Mouse (Mus musculus): ENCODE data around the gene Rab19. TPM values are rescaled to one million over a fixed set of nuclear protein-coding genes. Genes with fewer than 3 reads are reported as not detected.
"Not testable (repeated sequence)": the region's sequence is repeated elsewhere in the genome, so short reads cannot be mapped to it uniquely, and the experiment has no call there.

Gene Rab19
- total RNA-seq, 2 experiments from 2014 or later, result 1.4 to 1.5 TPM

DNA sequence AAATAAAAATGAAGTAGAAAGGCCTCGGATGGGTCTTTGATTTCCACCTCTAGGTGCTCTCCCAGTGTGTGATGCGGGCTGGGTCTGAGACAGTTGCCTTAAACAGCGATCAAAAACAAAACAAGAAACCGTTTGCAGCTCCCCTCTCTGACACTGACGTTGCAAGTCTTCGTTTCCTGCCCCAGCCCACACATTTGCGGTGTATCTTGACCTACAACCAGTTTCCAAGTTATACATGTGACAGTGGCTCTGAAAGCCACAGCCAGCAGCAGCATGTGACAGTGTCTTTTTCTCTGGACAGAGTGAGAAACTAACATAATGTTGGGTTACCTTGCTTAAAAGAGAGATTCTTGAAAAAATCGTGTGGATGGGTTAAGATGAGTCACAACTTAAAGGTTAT, 1.2 kb upstream of the Rab19 start:
- no peak for DNase-seq

GRCm38 (mm10) chr6:39380276-39380675, 699 bp upstream of the Rab19 start:
- DNase-seq, result no peak

DNA sequence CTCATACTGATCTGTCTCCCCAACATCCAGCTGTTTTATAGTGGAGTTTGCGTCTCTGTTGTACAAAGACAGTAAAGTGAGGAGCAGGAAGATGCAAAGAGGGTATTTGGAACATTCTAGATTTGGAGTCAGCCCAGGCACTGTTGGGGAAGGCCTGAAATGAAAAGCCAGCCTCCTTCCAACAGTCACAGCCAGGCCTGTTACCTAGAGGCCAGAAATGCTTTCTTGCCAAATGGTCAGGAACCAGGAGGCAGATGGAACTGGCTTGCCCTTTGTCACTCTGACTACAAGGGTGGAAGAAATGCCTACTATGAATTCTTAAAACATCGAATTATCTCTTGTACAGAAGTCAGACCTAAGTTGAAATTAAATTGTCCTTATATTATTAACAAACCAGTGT, 9.0 kb downstream of the Rab19 start:
- DNase-seq, result no peak

GRCm38 (mm10) chr6:39395471-39395870, 14.5 kb downstream of the Rab19 start:
- no peak for DNase-seq

DNA sequence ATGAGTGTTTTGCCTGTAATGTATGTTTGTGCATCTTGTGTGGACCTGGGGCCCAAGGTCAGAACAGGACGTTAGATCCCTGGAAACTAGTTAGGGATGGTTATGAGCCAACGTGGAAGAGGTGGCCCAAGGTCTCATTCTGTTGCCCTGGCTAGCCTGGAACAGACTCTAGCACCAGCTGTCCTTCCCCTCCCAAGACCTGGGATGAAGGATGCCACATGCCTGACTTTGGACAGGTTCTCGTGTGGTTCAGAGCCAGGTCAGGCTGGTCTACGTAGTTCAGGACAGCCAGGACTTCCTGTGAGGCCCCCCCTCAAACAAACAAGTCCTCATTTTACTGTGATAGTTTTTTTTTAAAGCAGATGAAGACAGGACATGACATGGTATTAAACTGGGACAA, 14.9 kb downstream of the Rab19 start:
- DNase-seq, result no peak

- DNase-seq, result no peak
Observed at GRCm38 (mm10) chr6:39397046-39397445, 16.1 kb downstream of the Rab19 start.

DNA sequence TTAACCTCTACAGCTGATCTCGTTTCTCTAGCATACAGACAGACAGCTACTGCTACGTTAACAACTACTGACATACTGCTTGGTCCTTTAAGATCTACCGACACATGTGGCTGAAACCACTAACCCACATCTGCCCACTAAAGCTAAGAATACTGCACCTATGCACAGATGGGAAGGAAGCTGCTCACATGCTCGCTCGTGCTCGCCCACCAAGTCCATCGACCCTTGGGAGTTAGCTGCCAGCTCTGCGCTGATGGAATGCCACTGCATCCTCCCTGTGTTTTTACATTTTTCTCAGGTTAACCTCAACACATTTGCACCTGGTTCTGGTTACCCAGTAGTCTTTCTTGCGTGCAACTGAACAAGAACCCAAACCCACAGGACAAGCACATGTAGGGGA, 17.4 kb downstream of the Rab19 start:
- no peak for DNase-seq

DNA sequence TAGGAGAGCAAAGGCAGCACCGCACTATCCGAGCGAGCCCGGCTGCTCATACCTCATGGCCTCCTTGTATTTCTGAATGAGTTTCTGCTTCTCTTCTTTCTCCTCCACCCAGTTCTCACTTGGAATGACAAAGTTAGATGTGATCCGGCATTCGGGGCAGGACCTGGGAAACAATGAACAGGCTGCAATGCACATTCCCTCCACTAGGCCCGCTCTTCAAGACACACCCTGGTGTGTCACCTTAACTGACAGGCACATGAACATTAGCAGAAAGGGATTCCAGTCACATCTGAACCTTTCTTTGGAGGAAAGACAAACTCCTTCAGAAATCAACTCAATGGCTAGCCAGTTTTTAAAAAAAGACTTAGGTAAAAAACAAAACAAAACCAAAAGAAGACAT, 19.4 kb downstream of the Rab19 start:
- peak; percentile 35 for DNase-seq

GRCm38 (mm10) chr6:39403136-39403535, 22.2 kb downstream of the Rab19 start:
- DNase-seq, result no peak

DNA sequence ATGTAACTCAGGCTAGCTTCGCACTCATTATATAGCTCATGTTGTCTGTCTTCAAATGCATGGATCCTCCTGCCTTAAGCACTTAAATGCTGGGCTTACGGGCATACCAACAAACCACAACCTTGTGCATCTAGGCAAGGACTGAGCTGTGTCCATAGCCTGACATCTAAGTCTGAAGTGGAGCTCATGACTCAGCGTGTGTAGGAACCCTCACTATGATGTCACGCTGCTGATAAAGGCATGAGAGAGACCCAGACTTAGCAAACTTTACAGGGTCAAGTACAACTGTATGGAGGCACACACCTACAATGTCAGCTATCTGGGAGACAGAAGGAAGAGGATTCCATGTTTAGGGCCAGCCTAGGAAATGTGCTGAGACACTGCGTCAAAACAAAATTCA, 25.5 kb downstream of the Rab19 start:
- no peak for DNase-seq

GRCm38 (mm10) chr6:39414106-39414505, 33.1 kb downstream of the Rab19 start:
- DNase-seq, result no peak

GRCm38 (mm10) chr6:39415762-39416161, 34.8 kb downstream of the Rab19 start:
- peak; percentile 81 for DNase-seq

DNA sequence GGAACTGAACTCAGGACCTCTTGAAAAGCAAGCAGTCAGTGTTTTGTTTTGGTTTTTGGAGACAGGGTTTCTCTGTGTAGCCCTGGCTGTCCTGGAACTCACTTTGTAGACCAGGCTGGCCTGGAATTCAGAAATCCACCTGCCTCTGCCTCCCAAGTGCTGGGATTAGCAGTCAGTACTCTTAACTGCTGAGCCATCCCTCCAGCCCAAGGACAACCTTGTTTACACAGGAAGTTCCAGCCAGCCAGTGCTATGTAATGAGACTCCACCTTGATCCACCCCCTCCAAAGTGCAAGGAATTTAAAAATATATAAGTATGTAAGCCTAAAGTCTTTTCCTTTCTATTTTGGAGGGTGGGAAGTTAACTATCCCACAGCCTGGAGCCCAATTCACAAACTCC, 35.7 kb downstream of the Rab19 start:
- DNase-seq, result not testable (repeated sequence)

- DNase-seq, result no peak
Observed at GRCm38 (mm10) chr6:39419386-39419850, 38.4 kb downstream of the Rab19 start.

GRCm38 (mm10) chr6:39419851-39420721, 39.1 kb downstream of the Rab19 start, which contains the start of gene Mkrn1:
Gene Mkrn1 (minus strand): TSS chr6:39420462.
- peak; percentile 81 for DNase-seq

GRCm38 (mm10) chr6:39420867-39421266, 39.9 kb downstream of the Rab19 start:
- DNase-seq, result no peak

- no peak for DNase-seq
Observed at GRCm38 (mm10) chr6:39423130-39423551, 42.2 kb downstream of the Rab19 start.

DNA sequence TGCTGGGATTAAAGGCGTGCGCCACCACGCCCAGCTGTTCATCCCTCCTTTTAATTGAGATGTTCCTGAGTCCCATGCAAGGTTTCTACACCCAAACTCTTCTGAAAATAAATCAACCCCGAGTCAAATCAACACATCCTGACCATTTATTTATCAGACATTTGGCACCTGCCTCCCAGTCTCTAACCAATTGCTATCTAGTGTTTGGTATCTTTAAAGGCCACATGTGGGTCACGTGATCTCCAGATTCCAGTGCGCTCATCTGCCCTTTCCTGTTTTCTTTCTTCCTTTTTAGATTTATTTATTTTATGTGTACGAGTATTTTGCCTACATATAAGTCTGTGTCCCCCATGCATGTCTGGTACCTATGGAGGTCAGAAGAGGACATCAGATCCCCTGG, 42.7 kb downstream of the Rab19 start:
- DNase-seq, result no peak

DNA sequence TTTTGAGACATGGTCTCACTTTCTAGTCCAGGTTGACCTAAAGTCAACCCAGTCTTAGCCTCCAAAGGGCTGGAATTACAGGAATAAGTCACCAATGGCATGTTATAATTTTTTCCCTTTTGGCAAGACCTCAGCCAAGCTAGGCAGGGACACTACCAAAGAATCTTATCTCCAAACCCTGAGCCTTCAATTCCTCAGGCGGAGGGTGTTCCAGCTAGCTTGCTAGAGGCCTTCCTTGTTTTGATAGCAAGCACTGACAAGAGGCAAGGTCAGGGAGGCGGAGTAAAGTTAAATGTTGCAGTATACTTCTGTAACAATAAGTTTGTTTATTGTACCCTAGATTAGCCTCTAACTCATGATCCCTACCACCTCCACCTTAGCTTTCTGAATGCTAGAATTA, 44.2 kb downstream of the Rab19 start:
- DNase-seq, result no peak

DNA sequence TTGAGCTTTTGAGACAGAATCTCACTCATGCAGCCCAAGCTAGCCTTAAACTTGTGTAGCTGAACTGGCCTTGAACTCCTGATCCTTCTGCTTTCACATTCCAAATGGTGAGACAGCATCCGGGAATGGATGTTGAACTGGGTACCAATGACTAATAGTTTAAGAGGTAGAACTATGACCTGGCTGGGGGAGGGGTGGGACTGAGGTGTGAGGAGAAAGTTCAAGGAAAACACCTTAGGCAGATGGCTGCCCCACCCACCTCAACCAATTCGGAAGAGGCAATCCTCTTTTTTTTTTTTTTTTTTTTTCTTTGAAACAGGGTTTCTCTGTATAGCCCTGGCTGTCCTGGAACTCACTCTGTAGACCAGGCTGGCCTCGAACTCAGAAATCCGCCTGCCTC, 45.8 kb downstream of the Rab19 start:
- no peak for DNase-seq

DNA sequence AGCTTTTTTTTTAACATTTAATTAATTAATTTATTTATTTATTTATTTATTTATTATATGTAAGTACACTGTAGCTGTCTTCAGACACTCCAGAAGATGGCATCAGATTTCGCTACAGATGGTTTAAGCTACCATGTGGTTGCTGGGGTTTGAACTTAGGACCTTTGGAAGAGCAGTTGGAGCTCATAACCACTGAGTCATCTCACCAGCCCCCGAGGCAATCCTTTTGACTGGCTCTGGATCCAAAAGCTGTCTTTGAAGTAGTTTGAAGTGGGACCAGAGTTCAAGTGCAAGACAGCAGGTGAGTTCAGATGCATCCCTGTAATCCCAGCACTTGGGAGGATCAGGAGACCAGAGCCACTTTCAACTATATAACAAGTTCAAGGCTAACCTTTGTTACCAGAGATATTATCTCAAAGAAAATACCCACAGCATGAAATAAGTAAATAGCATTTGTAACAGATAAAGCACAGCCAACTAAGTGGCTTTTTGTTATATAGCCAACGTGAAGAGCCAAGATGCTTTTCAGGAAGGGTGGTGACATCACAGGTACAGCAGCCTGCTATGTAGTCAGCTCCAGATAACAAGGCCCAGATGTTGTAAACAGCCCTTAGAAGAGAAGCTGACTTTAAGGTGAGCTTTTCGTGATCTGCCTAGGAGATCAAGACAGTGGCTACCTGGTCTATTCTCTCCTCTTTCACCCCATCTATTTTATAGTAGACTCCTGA, 46.5 kb downstream of the Rab19 start:
- DNase-seq, result no peak

DNA sequence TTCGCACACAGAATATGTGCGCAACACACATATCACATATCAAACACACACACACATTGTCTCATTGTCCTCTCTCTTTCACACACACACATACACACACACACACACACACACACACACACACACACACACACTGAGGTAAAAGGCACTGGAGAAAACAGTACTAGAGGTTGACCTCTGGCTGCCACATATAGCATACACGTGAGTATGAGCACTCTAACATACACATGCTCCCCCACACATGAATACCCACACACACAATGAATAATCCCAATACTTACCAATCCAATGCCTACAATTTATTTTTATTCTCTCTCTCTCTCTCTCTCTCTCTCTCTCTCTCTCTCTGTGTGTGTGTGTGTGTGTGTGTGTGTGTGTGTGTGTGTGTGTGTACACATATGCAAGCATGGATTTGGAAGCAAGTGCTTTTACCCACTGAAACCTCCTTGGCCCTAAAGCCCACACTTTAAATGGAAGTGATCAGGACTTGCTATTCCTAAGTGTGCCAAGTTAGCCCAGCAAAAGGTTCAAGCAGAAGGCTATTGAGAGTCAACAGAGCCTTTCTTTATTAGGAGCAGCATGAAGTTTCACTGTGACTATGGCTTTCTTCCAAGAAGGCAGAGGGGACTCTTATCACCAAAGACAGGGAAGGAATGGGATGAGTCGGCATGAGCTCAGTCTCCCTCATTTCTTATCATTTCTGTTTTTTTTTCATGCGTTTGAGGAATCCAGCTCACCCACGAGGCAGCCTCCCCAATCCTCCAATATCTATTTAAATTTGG, 48.2 kb downstream of the Rab19 start:
- no peak for DNase-seq

DNA sequence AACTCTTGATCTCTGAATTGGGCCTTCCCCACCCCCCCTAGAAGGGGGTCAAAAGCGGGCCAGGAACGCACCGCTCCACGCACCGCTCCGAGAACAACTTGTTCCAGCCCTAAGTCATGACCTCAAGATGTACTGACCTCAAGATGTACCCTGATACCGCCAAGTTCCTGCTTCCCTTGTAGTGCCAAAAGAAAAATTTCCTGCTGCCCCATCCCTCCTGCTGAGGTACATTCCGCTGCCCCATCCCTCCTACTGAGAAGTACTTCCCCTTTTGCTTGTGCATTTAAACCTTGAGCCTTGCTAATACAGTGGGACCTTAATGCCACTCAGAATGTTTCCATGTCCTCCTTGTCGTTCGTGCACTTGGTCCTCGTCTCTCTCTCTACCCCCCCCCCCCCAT, 49.7 kb downstream of the Rab19 start:
- DNase-seq, result no peak
